Mouse (Mus musculus) ovary, postnatal 10 days (tissue): ENCODE data around the gene Gm7697.
"Not testable (repeated sequence)": the region's sequence is repeated elsewhere in the genome, so short reads cannot be mapped to it uniquely, and the experiment has no call there.

ENCODE experiments used
- DNase-seq: peaks from one replicate; pipeline ENCODE4 v3.0.0; 2022; ENCODE audit warnings: low spot score

The Gm7697 gene

DNA sequence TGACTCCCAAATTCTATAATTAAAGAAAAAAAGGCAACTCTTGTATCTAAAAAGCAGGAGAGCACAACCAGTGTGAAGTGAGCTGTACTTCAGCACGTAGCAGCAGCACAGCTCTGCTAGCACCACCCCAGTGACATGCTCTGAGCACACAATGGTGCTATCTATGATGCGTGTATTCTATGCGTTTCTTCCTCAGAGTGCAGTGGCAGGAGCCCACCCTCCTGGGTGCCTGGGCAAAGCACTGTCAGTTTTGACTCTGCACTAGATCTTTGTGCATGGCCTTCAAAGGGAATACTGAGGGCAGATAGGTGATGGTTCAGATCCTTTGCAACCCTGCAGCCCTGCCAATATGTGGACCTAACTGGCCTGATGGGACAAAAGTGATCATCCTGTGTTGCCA is at the start of gene Gm7697:
Gene Gm7697, minus strand, starts transcription at position 101 of the 400 bp plus-strand sequence.
- not testable (repeated sequence) for DNase-seq

DNA sequence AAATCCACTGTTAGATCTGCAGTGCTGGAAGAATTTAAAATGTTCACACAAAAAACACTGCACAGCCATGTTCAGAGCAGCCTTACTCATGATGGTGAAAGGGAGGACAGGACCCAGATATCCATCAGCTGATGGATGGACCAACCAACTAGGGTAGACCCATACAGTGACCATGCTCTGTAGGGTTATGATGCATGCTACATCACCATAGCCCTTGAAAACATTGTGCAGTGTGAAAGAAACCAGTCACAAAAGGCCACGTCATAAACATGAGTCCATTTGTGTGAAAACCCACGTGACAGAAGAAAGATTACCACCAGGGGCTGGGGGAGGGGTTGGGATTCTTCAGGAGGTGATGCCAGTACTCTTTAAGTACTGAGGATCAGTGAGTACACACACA is 28.5 kb upstream of the Gm7697 start:
- not testable (repeated sequence) for DNase-seq

DNA sequence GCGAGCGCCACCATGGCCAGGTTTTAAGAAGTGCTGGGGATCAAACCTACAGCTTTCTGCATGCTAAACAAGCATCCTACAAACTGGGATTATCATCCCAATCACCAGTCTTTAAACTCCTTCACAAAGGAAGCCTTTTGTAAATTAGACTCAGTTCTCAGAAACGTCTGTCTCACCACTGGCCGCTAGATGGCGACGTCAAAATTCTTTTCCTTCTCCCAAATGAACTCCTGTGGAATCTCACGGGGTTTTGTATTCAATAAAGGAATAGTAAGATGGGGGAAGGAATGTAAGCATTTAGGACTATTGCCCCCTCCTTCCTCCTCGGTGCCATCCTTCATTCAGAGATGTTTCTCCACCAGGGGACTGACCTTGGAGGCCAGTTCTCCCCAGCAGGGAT is 26.8 kb upstream of the Gm7697 start:
- not testable (repeated sequence) for DNase-seq

DNA sequence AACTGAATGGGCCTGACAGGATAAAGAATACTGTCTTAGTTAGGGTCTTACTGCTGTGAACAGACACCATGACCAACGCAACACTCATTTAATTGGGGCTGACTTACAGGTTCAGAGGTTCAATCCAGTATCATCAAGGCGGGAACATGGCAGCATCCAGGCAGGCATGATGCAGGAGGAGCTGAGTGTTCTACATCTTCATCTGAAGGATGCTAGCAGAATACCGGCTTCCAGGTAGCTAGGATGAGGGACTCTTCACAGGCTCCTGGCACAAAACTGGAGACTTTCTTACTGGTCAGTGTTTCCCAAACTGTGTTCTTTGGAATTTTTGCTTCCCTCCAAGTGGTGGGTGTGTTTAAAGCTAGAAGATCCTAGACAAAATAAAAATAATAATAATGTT is 25.3 kb upstream of the Gm7697 start:
- not testable (repeated sequence) for DNase-seq

DNA sequence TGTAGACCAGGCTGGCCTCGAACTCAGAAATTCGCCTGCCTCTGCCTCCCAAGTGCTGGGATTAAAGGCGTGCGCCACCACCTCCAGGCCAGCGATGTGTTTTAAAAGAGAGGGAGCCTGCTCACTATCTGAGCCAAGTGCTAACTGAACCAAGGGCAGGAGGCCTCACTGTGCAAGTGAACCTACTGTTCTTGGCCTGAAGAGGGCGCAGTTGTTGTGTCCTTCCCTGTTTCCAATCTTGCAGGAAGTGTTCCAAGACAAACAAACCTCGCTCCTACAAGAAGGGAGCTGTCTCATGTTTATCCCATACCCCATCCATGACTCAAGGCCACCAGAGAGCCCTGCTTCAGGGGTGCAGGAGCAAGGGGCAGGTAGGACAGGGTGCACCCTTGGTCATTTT is 24.4 kb upstream of the Gm7697 start:
- DNase-seq = not testable (repeated sequence)

DNA sequence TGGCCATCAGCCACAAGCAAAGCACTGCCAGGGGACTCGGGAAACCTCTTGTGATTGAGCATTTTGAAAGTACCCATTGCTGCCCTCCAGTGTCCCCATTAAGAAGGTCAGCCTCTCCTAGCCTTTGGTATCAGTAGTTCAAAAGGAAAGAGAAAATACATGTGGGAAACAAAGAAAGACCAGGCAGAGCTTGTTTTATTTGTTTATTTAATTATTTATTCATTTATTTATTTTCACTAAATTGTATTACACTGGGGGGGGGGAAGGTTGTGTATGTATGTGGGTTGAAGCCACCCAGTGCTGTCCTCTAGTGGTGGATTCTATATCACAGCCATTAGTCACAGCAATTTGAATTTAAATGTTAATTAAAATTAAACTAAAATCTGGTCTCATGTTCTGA is 22.2 kb upstream of the Gm7697 start:
- DNase-seq = not testable (repeated sequence)

DNA sequence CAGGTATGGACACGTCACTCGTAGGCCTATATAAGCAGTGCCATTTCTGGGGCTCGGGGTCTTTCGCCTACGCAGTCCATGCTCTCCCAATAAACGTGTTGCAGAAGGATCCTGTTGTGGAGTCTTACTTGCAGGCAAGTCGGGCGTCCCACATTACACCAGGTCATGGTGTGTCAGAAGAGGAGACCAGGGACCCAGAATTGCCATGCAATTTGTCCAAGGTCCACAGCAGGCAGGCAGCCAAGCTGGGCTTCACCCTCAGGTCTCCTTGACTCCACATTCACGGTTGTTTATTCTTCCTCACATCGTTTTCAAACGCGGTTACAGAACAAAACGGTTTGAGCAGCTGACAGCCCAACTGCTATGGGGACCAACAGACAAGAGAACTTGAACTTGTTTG is 21.7 kb upstream of the Gm7697 start:
- DNase-seq = not testable (repeated sequence)

DNA sequence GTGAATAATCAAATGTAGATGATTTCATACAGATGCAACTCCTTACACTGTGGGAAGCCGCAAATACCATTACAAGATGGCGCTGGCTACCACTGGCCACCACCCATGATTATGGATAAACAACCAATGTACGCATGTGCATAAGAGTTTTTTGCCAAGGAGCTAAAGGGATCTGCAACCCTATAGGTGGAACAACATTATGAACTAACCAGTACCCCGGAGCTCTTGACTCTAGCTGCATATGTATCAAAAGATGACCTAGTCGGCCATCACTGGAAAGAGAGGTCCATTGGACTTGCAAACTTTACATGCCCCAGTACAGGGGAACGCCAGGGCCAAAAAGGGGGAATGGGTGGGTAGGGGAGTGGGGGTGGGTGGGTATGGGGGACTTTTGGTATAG is 21.2 kb upstream of the Gm7697 start:
- DNase-seq = not testable (repeated sequence)

DNA sequence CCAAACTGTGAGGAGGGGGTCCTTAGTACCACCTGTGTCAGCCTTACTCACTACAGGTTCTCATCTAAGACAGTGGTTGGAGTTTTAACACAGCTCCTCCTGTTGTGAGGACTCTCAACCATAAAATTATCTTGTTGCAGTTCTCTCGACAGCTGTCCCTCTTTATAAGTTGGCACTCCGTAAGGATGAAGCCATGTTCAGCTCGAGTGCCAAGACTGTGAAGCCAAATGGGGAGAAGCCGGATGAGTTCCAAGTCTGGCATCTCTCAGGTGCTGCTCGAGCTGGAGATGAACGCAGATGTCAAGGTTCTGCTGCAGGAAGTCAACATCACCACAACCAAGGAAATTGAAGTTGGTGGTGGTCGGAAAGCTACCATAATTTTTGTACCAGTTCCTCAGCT is 18.0 kb upstream of the Gm7697 start:
- DNase-seq = not testable (repeated sequence)

DNA sequence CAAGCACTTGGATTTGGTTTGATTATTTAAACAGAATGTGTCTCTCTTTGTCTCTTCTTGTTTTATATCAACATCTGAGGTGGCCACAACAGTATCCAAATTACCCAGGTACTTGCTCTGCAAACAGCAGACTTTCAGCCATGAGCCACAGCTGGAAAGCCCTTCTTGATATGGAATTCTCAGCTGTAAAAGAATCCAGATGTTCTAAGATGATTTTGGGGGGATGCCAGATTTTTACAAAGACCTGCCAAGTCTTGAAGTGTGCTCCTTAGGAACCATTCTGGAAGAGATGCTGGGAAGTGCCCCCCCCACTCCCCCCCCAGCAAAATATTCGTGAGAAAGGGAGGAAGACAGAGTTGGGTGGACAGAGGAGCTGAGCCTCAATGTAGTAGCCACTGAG is 17.6 kb upstream of the Gm7697 start:
- not testable (repeated sequence) for DNase-seq

DNA sequence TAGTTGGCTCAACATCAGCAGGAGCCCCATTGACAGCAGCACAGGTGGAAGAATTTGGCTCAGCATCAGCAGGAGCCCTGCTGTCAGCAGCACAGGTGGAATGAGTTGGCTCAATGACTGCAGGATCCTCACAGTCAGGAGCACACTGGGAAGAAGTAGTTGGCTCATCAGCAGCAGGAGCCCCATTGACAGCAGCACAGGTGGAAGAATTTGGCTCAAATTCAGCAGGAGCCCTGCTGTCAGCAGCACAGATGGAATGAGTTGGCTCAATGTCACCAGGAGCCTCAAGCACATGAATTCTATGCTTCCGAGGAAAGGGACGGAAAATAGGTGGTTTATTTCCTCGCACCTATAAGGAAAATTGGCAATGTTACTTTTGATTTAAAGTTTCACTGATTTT is 47.8 kb downstream of the Gm7697 start:
- not testable (repeated sequence) for DNase-seq

DNA sequence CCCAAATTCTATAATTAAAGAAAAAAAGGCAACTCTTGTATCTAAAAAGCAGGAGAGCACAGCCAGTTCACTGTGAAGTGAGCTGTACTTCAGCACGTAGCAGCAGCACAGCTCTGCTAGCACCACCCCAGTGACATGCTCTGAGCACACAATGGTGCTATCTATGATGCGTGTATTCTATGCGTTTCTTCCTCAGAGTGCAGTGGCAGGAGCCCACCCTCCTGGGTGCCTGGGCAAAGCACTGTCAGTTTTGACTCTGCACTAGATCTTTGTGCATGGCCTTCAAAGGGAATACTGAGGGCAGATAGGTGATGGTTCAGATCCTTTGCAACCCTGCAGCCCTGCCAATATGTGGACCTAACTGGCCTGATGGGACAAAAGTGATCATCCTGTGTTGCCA is 69.3 kb downstream of the Gm7697 start, which contains the start of gene Gm9495:
Gene Gm9495, minus strand, starts transcription at position 101 of the 400 bp plus-strand sequence.
- DNase-seq = not testable (repeated sequence)
